Mouse (Mus musculus) myocyte (in vitro differentiated cells): ENCODE measurements around the gene C3. TPM values are rescaled to one million over a fixed set of nuclear protein-coding genes. Genes with fewer than 3 reads are reported as not detected.
A peak's percentile ranks its signal among the peaks of the same experiment; 100 is the strongest.

ENCODE experiments used
- H3K27me3 ChIP-seq: one replicate; pipeline ENCODE4 v1.6.1; 2011; ENCODE audit not compliant: control insufficient read depth, insufficient read depth, insufficient read length
- H3K36me3 ChIP-seq: one replicate; pipeline ENCODE4 v1.6.1; 2011; ENCODE audit not compliant: control insufficient read depth, insufficient read depth
- H3K4me2 ChIP-seq: one replicate; pipeline ENCODE4 v1.6.1; 2011; ENCODE audit warnings: low read depth, control low read depth
- H3K4me3 ChIP-seq: one replicate; pipeline ENCODE4 v1.5.1; 2011; ENCODE audit warnings: mild to moderate bottlenecking, control low read depth, moderate library complexity
- H3K79me2 ChIP-seq: one replicate; pipeline ENCODE4 v1.6.1; 2011; ENCODE audit not compliant: control insufficient read depth, insufficient read depth
- H3ac ChIP-seq: one replicate; pipeline ENCODE4 v1.6.1; 2011; ENCODE audit not compliant: control insufficient read depth, insufficient read length
- CEBPB ChIP-seq: IDR thresholded peaks from 2 replicates; pipeline ENCODE4 v1.6.1; 2011; ENCODE audit warnings: mild to moderate bottlenecking, moderate library complexity; ENCODE audit not compliant: poor library complexity, insufficient read depth, severe bottlenecking
- E2F4 ChIP-seq: IDR thresholded peaks from one replicate; pipeline ENCODE4 v1.6.1; 2011; ENCODE audit warnings: mild to moderate bottlenecking, control low read depth, moderate library complexity; ENCODE audit not compliant: insufficient read depth
- MAX ChIP-seq: IDR thresholded peaks from one replicate; pipeline ENCODE4 v1.6.1; 2011; ENCODE audit warnings: low read depth, mild to moderate bottlenecking, control low read depth
- MYOD1 ChIP-seq, 3 experiments: IDR thresholded peaks; one replicate each; pipeline ENCODE4 v1.6.1; 2011; ENCODE audit warnings: control low read depth in 2 of 3, low read depth in 2 of 3, mild to moderate bottlenecking in 2 of 3, moderate library complexity in 1 of 3; ENCODE audit not compliant: insufficient read length in 2 of 3, control insufficient read depth in 1 of 3
- MYOG ChIP-seq, 3 experiments: IDR thresholded peaks; one replicate each; pipeline ENCODE4 v1.6.1; 2011; ENCODE audit warnings: control low read depth in 2 of 3, low read depth in 2 of 3, mild to moderate bottlenecking in 2 of 3; ENCODE audit not compliant: insufficient read length in 2 of 3, control insufficient read depth in 1 of 3, insufficient read depth in 1 of 3
- POLR2A ChIP-seq: IDR thresholded peaks from one replicate; pipeline ENCODE4 v1.6.1; 2011; ENCODE audit warnings: low read depth, mild to moderate bottlenecking, control low read depth, moderate library complexity; ENCODE audit not compliant: insufficient read length
- POLR2AphosphoS2 ChIP-seq: IDR thresholded peaks from one replicate; pipeline ENCODE4 v1.6.1; 2011; ENCODE audit warnings: low read depth, control low read depth; ENCODE audit not compliant: insufficient read length
- REST ChIP-seq: IDR thresholded peaks from one replicate; pipeline ENCODE4 v1.6.1; 2011; ENCODE audit warnings: mild to moderate bottlenecking, control low read depth, moderate library complexity; ENCODE audit not compliant: insufficient read depth, insufficient read length
- SRF ChIP-seq: IDR thresholded peaks from one replicate; pipeline ENCODE4 v1.6.1; 2011; ENCODE audit warnings: low read depth; ENCODE audit not compliant: control insufficient read depth, insufficient read length
- TCF12 ChIP-seq: IDR thresholded peaks from one replicate; pipeline ENCODE4 v1.6.1; 2011; ENCODE audit warnings: mild to moderate bottlenecking, control low read depth; ENCODE audit not compliant: poor library complexity, insufficient read depth, severe bottlenecking
- TCF3 ChIP-seq: IDR thresholded peaks from one replicate; pipeline ENCODE4 v1.6.1; 2011; ENCODE audit warnings: low read depth, control low read depth; ENCODE audit not compliant: insufficient read length
- USF1 ChIP-seq: IDR thresholded peaks from one replicate; pipeline ENCODE4 v1.6.1; 2011; ENCODE audit warnings: low read depth, mild to moderate bottlenecking, control low read depth, moderate library complexity
- polyA plus RNA-seq: library from polyadenylated mRNA; unstranded; fragments of >200 nt; fragmentation: generic; extraction: Trizol; gene quantifications from one replicate; pipeline ENCODE4 v1.2.1, GENCODE M21; 2012; ENCODE audit warnings: missing spikeins

Gene C3
- polyA plus RNA-seq, 1 experiment, result 0.12 TPM

- peak overlapping the region; percentile 24 for H3ac ChIP-seq
- TF ChIP-seq USF1, result no peak
- peaks cover 17% of the 10 kb centered on the region for H3K79me2 ChIP-seq
- H3K27me3 ChIP-seq, result no peaks in the 10 kb centered on the region
- peak overlapping the region; percentile 79 for H3K4me3 ChIP-seq
- H3K4me2 ChIP-seq, result peak overlapping the region; percentile 77
- peaks cover 6% of the 10 kb centered on the region for H3K36me3 ChIP-seq
Observed at GRCm38 (mm10) chr17:57246663-57247392, 18.9 kb upstream of the C3 start.

GRCm38 (mm10) chr17:57245311-57245929 is 17.5 kb upstream of the C3 start:
- H3K36me3 ChIP-seq, result peaks cover 6% of the 10 kb centered on the region
- peaks cover 6% of the 10 kb centered on the region for H3K79me2 ChIP-seq
- TF ChIP-seq POLR2AphosphoS2 (no peak), REST (no peak), USF1 (no peak), TCF12 (no peak), MYOD1 (IDR thresholded peaks at IDR 0.05; ENCODE audit: control insufficient read depth in 1 of 3, insufficient read length in 2 of 3, low read depth in 2 of 3) (no peak), TCF3 (no peak)
- no peak overlapping the region for H3ac ChIP-seq
- no peaks in the 10 kb centered on the region for H3K27me3 ChIP-seq
- H3K4me2 ChIP-seq, result no peak overlapping the region
- no peak overlapping the region for H3K4me3 ChIP-seq

GRCm38 (mm10) chr17:57243650-57244370 is 15.9 kb upstream of the C3 start:
- H3K4me2 ChIP-seq, result no peak overlapping the region
- H3K79me2 ChIP-seq, result no peaks in the 10 kb centered on the region
- H3ac ChIP-seq, result no peak overlapping the region
- H3K4me3 ChIP-seq, result no peak overlapping the region
- TF ChIP-seq CEBPB (no peak), POLR2A (no peak), USF1 (no peak), TCF12 (no peak), POLR2AphosphoS2 (no peak), TCF3 (no peak), REST (no peak), MAX (no peak), SRF (no peak), E2F4 (no peak), MYOD1 (IDR thresholded peaks at IDR 0.05; ENCODE audit: control insufficient read depth in 1 of 3, insufficient read length in 2 of 3, low read depth in 2 of 3) (no peak), MYOG (IDR thresholded peaks at IDR 0.05; ENCODE audit: control insufficient read depth in 1 of 3, insufficient read depth in 1 of 3, insufficient read length in 2 of 3, low read depth in 2 of 3) (no peak)
- H3K27me3 ChIP-seq, result no peaks in the 10 kb centered on the region
- peaks cover 6% of the 10 kb centered on the region for H3K36me3 ChIP-seq

- Histone ChIP-seq H3K4me2 (no peak overlapping the region), H3K36me3 (peaks cover 5% of the 10 kb centered on the region), H3K79me2 (no peaks in the 10 kb centered on the region), H3ac (no peak overlapping the region), H3K4me3 (no peak overlapping the region), H3K27me3 (no peaks in the 10 kb centered on the region)
- TF ChIP-seq MYOG (IDR thresholded peaks at IDR 0.05; ENCODE audit: control insufficient read depth in 1 of 3, insufficient read depth in 1 of 3, insufficient read length in 2 of 3, low read depth in 2 of 3) (no peak), MAX (no peak), TCF12 (no peak), MYOD1 (IDR thresholded peaks at IDR 0.05; ENCODE audit: control insufficient read depth in 1 of 3, insufficient read length in 2 of 3, low read depth in 2 of 3) (no peak), E2F4 (no peak), POLR2AphosphoS2 (no peak), REST (no peak), TCF3 (no peak), SRF (no peak), POLR2A (no peak), CEBPB (no peak)
Observed at GRCm38 (mm10) chr17:57237181-57237580, 9.2 kb upstream of the C3 start.

- Histone ChIP-seq H3K79me2 (no peaks in the 10 kb centered on the region), H3ac (no peak overlapping the region), H3K27me3 (no peaks in the 10 kb centered on the region), H3K4me3 (no peak overlapping the region), H3K4me2 (no peak overlapping the region), H3K36me3 (peaks cover 5% of the 10 kb centered on the region)
- TF ChIP-seq MAX (no peak), E2F4 (no peak)
Observed at GRCm38 (mm10) chr17:57235803-57236202, 7.9 kb upstream of the C3 start.
